Mouse (Mus musculus): Measurements from ENCODE around the gene Fscn2. TPM values are rescaled to one million over a fixed set of nuclear protein-coding genes. Genes with fewer than 3 reads are reported as not detected.
"Not testable (repeated sequence)": the region's sequence is repeated elsewhere in the genome, so short reads cannot be mapped to it uniquely, and the experiment has no call there.

The Fscn2 gene
- polyA plus RNA-seq, 1 experiment from 2014 or later = 0.19 TPM

- Histone ChIP-seq H3K36me3 (replicated peaks) (peaks cover 33% of the 10 kb centered on the region), H3K27me3 (replicated peaks; ENCODE audit: low read depth, poor library complexity, severe bottlenecking) (0 out of 2 replicates have a peak, but pooled peaks cover 5% of the 10 kb centered on the region), H3K4me1 (peaks cover 47% of the 10 kb centered on the region), H3K27ac (replicated peaks) (peak within 1 kb of the TSS; percentile 100), H3K9me3 (no peaks in the 10 kb centered on the region), H3K4me3 (peak within 1 kb of the TSS; percentile 99)
- DNase-seq (ENCODE audit: low spot score) = peak; percentile 91
- WGBS = 3% methylated on average over 103 of the region's 103 CpGs
Measured at GRCm38 (mm10) chr11:120347791-120348683, 13.3 kb upstream of the Fscn2 start, which contains the start of gene Actg1. Gene Actg1 (minus strand): TSS chr11:120348542.

DNA sequence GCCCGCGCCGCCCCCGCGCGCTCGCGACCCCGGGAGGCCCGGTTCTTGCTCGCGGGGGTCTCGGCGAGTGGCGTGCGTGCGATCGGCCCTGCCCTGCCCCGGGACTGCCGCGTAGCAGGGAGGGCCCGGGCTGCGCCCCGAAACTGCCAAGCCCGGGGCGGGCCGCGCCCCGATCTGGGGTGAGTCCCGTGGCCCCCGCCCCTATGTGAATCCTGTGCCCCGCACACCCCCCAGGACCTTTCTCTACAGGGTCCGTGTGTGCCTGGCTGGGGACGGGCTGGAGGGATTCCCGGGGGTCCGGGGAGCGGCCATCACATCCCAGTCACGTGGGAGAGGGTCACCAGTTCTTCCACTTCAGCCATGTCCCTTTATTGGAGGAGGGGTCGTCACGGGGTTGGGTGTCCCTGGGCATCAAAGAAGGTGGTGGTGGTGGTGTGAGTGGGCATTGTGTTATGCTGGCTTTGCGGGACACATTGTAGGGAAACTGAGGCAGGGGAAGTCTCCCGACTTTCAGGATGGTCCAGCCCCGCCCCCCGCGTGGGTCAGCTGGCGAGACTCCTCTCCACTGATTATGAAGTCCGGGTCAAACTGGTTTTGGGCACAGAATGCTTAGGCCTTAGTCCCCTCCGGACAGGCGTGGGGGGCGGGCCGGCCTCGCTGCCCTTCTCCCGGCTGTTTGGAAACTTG is 12.5 kb upstream of the Fscn2 start:
- H3K4me1 ChIP-seq = peaks cover 55% of the 10 kb centered on the region
- peak overlapping the region; percentile 100 for H3K27ac ChIP-seq (replicated peaks)
- WGBS = 1% methylated on average over 53 of the region's 53 CpGs

GRCm38 (mm10) chr11:120349371-120349985 is 11.9 kb upstream of the Fscn2 start:
- no peaks in the 10 kb centered on the region for H3K9me3 ChIP-seq
- WGBS = 3% methylated on average over 16 of the region's 16 CpGs
- H3K4me3 ChIP-seq = peak overlapping the region; percentile 99
- peaks cover 31% of the 10 kb centered on the region for H3K36me3 ChIP-seq (replicated peaks)
- peaks cover 57% of the 10 kb centered on the region for H3K4me1 ChIP-seq
- DNase-seq (ENCODE audit: low spot score) = no peak
- H3K27me3 ChIP-seq (replicated peaks; ENCODE audit: low read depth, poor library complexity, severe bottlenecking) = 0 out of 2 replicates have a peak, but pooled peaks cover 6% of the 10 kb centered on the region
- H3K27ac ChIP-seq (replicated peaks) = peak overlapping the region; percentile 100

More for the DNA sequence above, 12.5 kb upstream of the Fscn2 start:
- Histone ChIP-seq H3K36me3 (replicated peaks) (peaks cover 33% of the 10 kb centered on the region), H3K4me3 (peak overlapping the region; percentile 99), H3K27me3 (replicated peaks; ENCODE audit: low read depth, poor library complexity, severe bottlenecking) (0 out of 2 replicates have a peak, but pooled peaks cover 6% of the 10 kb centered on the region), H3K9me3 (no peaks in the 10 kb centered on the region)
- peak; percentile 86 for DNase-seq (ENCODE audit: low spot score)

DNA sequence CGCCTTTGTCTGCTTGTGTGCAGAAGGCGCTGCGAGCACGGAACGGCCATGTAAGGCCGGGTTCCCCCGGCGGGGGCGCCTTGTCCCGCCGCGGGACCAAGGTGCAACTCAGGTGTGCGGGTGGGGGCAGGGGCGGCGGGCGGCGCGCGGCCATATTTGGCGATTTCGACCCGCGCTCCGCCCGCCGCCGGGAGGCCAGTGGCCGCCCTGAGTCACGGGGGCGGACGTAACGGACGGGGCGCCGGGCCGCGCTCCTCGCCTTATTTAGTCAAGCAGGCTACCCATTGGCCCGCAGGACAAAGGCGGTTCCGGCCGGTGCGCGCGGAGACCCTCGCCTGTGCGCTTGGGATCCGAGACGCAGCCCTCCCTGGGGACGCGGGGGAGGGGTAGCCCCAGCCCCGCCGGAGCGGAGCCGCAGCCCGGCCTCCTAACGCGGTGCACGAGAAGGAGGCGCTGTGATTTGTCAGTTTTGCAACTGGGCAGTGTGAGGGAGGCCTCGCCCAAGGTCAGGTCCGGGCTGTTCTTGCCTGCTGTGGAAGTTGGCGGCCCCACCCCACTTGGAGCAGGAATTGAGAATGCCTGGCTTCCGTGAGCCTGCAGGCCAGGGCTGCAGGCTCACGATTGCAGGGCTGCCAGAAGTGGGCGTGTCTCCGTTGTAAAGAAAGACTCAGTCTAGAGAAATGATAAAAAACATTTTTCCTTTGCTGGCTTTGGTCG is 11.2 kb upstream of the Fscn2 start:
- no peaks in the 10 kb centered on the region for H3K9me3 ChIP-seq
- H3K4me1 ChIP-seq = peaks cover 59% of the 10 kb centered on the region
- H3K27me3 ChIP-seq (replicated peaks; ENCODE audit: low read depth, poor library complexity, severe bottlenecking) = 0 out of 2 replicates have a peak, but pooled peaks cover 6% of the 10 kb centered on the region
- peak overlapping the region; percentile 99 for H3K4me3 ChIP-seq
- peak; percentile 98 for DNase-seq (ENCODE audit: low spot score)
- peaks cover 25% of the 10 kb centered on the region for H3K36me3 ChIP-seq (replicated peaks)
- peak overlapping the region; percentile 100 for H3K27ac ChIP-seq (replicated peaks)
- under 1% methylated on average over 68 of the region's 68 CpGs for WGBS

DNA sequence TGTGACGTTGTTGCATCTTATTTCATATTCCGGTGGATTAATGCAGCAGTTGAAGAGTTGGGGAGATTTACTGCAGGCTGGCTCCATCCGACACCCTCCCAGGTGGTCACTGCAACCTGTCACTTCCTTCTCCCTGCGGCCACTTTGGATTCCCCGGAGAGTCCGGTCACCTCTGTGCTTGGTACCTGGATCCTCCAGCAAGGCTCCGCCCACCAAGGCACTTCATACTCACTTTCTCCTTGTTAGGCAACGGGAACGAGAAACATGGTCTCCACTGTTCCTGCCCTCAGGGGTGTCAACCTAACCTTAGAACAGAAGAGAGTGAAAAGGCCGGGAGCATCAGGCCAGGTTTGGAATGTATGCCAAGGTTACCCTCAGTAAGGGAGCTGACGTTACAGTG is 10.6 kb upstream of the Fscn2 start:
- peaks cover 20% of the 10 kb centered on the region for H3K36me3 ChIP-seq (replicated peaks)
- H3K27ac ChIP-seq (replicated peaks) = peak overlapping the region; percentile 100
- 17% methylated on average over 11 of the region's 11 CpGs for WGBS
- H3K27me3 ChIP-seq (replicated peaks; ENCODE audit: low read depth, poor library complexity, severe bottlenecking) = 0 out of 2 replicates have a peak, but pooled peaks cover 6% of the 10 kb centered on the region
- H3K9me3 ChIP-seq = no peaks in the 10 kb centered on the region
- peaks cover 61% of the 10 kb centered on the region for H3K4me1 ChIP-seq
- peak; percentile 48 for DNase-seq (ENCODE audit: low spot score)
- H3K4me3 ChIP-seq = peak overlapping the region; percentile 99

GRCm38 (mm10) chr11:120351250-120352092 is 9.9 kb upstream of the Fscn2 start:
- H3K36me3 ChIP-seq (replicated peaks) = peaks cover 18% of the 10 kb centered on the region
- 86% methylated on average over 10 of the region's 10 CpGs for WGBS
- no peak for DNase-seq (ENCODE audit: low spot score)
- peaks cover 59% of the 10 kb centered on the region for H3K4me1 ChIP-seq
- peak overlapping the region; percentile 100 for H3K27ac ChIP-seq (replicated peaks)
- 0 out of 2 replicates have a peak, but pooled peaks cover 6% of the 10 kb centered on the region for H3K27me3 ChIP-seq (replicated peaks; ENCODE audit: low read depth, poor library complexity, severe bottlenecking)
- H3K9me3 ChIP-seq = no peaks in the 10 kb centered on the region
- H3K4me3 ChIP-seq = peak overlapping the region; percentile 99

DNA sequence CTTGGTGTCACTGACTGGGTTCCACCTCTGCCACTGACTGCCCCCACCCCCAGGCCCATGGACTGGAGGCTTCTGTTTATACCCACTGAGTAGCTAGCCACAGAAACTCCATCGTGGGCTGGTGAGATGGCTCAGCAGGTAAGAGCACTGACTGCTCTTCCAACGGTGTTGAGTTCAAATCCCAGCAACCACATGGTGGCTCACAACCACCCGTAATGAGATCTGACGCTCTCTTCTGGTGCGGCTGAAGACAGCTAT is 9.3 kb upstream of the Fscn2 start:
- H3K27me3 ChIP-seq (replicated peaks; ENCODE audit: low read depth, poor library complexity, severe bottlenecking); H3K9me3 ChIP-seq; DNase-seq (ENCODE audit: low spot score): not testable (repeated sequence)
- H3K4me3 ChIP-seq = 0 out of 2 replicates have a peak overlapping the region, but pooled peaks have one; percentile 3
- 94% methylated on average over 5 of the region's 5 CpGs for WGBS
- H3K36me3 ChIP-seq (replicated peaks) = peaks cover 14% of the 10 kb centered on the region
- H3K4me1 ChIP-seq = peaks cover 56% of the 10 kb centered on the region
- peak overlapping the region; percentile 100 for H3K27ac ChIP-seq (replicated peaks)

DNA sequence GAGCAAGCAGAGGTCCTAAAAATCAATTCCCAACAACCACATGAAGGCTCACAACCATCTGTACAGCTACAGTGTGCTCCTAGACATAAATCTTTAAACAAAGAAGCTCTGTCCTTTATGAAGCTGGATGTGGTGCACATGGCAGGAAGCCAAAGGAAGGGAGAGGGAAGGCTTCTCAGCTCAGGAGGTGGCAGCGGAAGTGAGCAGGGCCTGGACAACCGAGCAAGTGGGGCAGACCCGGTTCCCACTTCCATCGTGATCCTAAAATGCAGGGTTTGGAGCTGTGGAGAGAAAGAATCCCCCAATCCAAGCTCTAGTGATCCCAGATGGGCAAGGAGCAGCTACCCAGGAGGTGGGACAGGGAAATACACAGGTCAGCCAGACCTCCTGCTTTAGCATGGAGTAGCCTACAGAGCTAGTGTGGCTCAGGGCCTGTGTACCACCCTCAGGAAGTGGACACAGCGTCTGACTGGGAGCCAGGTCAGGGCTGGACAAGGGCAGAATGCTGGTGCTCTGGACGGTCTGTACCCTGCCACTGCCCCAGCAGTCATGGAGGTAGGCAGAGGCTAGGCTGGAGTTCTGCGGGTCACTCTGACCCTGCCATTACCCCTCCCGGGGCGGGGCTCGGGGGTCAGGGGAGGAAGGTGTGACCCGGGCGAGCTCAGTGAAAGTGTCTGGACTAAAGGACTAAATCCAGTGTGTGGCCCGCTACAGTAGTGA is 8.6 kb upstream of the Fscn2 start:
- H3K4me1 ChIP-seq = peaks cover 62% of the 10 kb centered on the region
- WGBS = 72% methylated on average over 13 of the region's 13 CpGs
- H3K9me3 ChIP-seq = no peaks in the 10 kb centered on the region
- H3K36me3 ChIP-seq (replicated peaks) = peaks cover 7% of the 10 kb centered on the region
- 0 out of 2 replicates have a peak, but pooled peaks cover 6% of the 10 kb centered on the region for H3K27me3 ChIP-seq (replicated peaks; ENCODE audit: low read depth, poor library complexity, severe bottlenecking)
- H3K27ac ChIP-seq (replicated peaks) = peak overlapping the region; percentile 75
- no peak for DNase-seq (ENCODE audit: low spot score)
- peak overlapping the region; percentile 28; the same call in 1 of the 2 replicates for H3K4me3 ChIP-seq

GRCm38 (mm10) chr11:120353500-120354303 is 7.6 kb upstream of the Fscn2 start:
- peak; percentile 77 for DNase-seq (ENCODE audit: low spot score)
- Histone ChIP-seq H3K4me1 (peaks cover 70% of the 10 kb centered on the region), H3K27ac (replicated peaks) (peak overlapping the region; percentile 55), H3K4me3 (peak overlapping the region; percentile 28), H3K36me3 (replicated peaks) (peaks cover 7% of the 10 kb centered on the region), H3K27me3 (replicated peaks; ENCODE audit: low read depth, poor library complexity, severe bottlenecking) (0 out of 2 replicates have a peak, but pooled peaks cover 6% of the 10 kb centered on the region), H3K9me3 (no peaks in the 10 kb centered on the region)
- 26% methylated on average over 26 of the region's 26 CpGs for WGBS
